In genomic region chr19:16987984-16988383, GRCm38 (mm10) we compare ENCODE assay signal across 15 mouse cellular contexts. TPM values are rescaled to one million over a fixed set of nuclear protein-coding genes. Genes with fewer than 3 reads are reported as not detected.
"Had no signal": no experiment of that assay in that cellular context is flagged by ENCODE, and none has a peak within 500 bp of the region (broad histone marks: within the 10 kb centered on the region; RNA-seq: fewer than 3 reads in every experiment).

No protein-coding gene starts in this region.

- H3K4me2 ChIP-seq: liver, embryonic 13.5 days; midbrain, embryonic 12.5 days; midbrain, embryonic 15.5 days; neural tube, embryonic 13.5 days had no signal

- ATAC-seq: midbrain, embryonic 15.5 days had no signal

- H3K9ac ChIP-seq: liver, embryonic 13.5 days; midbrain, embryonic 12.5 days; midbrain, embryonic 15.5 days; neural tube, embryonic 13.5 days had no signal

- H3K9me3 ChIP-seq: liver, embryonic 13.5 days; midbrain, embryonic 12.5 days; midbrain, embryonic 15.5 days; neural tube, embryonic 13.5 days had no signal

- H3K4me3 ChIP-seq: left cerebral cortex, adult 2 months; liver, embryonic 13.5 days; midbrain, embryonic 12.5 days; midbrain, embryonic 15.5 days; myocyte; neural tube, embryonic 13.5 days had no signal

- H3K4me1 ChIP-seq: midbrain, embryonic 12.5 days; midbrain, embryonic 15.5 days; neural tube, embryonic 13.5 days had no signal

- DNase-seq: kidney, postnatal 10 days; kidney, postnatal 36 days; liver, embryonic 13.5 days; lung, adult 2 months; lung, postnatal 14 days; lung, postnatal 4 days; thymus, adult 18-20 months; thymus, postnatal 36 days had no signal

- H3K36me3 ChIP-seq: liver, embryonic 13.5 days; midbrain, embryonic 12.5 days; midbrain, embryonic 15.5 days; neural tube, embryonic 13.5 days had no signal

- H3K27me3 ChIP-seq: liver, embryonic 13.5 days; midbrain, embryonic 12.5 days; midbrain, embryonic 15.5 days; neural tube, embryonic 13.5 days had no signal

- H3K27ac ChIP-seq: left cerebral cortex, adult 2 months; liver, embryonic 13.5 days; midbrain, embryonic 12.5 days; midbrain, embryonic 15.5 days; neural tube, embryonic 13.5 days had no signal

RNA-seq across cellular contexts. Expression of gene Prune2, which starts 32.1 kb away (rescaled TPM):
- total RNA-seq: megakaryocyte-erythroid progenitor cell, adult 5-6 weeks; monocyte, adult 5-6 weeks had no signal
